Mouse (Mus musculus) heart, embryonic 12.5 days (tissue): ENCODE measurements at regions not wholly inside any gene's neighbourhood (a gene's known extent, or its start where the extent isn't known, plus 50 kb on each side); places are given as distances from the start of the nearest gene placed in this dataset.

Source experiments
- ATAC-seq: fragments of 200-750 bp; cut with Nextera tagmentation; 2 replicates; pipeline ENCODE4 v1.8.0; 2017; ENCODE audit warnings: moderate TSS enrichment, moderate library complexity; ENCODE audit not compliant: insufficient number of reproducible peaks, low FRiP score
- H3K27ac ChIP-seq: fragments of 300-500 bp; sonication (generic); 2 replicates; pipeline ENCODE4 v1.5.1; 2016; ENCODE audit warnings: mild to moderate bottlenecking, moderate library complexity; ENCODE audit not compliant: poor library complexity, severe bottlenecking
- H3K27me3 ChIP-seq: fragments of 300-500 bp; sonication (generic); replicated peaks from 2 replicates; pipeline ENCODE4 v1.6.1; 2016; ENCODE audit warnings: mild to moderate bottlenecking, moderate library complexity
- H3K36me3 ChIP-seq: fragments of 300-500 bp; sonication (generic); 2 replicates; pipeline ENCODE4 v1.6.1; 2016; ENCODE audit warnings: mild to moderate bottlenecking, moderate library complexity
- H3K4me1 ChIP-seq: fragments of 300-500 bp; sonication (generic); replicated peaks from 2 replicates; pipeline ENCODE4 v1.6.1; 2016; ENCODE audit warnings: mild to moderate bottlenecking
- H3K4me2 ChIP-seq: fragments of 300-500 bp; sonication (generic); 2 replicates; pipeline ENCODE4 v1.6.1; 2016; ENCODE audit warnings: mild to moderate bottlenecking, moderate library complexity
- H3K4me3 ChIP-seq: fragments of 300-500 bp; sonication (generic); 2 replicates; pipeline ENCODE4 v1.5.1; 2016; ENCODE audit warnings: mild to moderate bottlenecking
- H3K9ac ChIP-seq: fragments of 300-500 bp; sonication (generic); 2 replicates; pipeline ENCODE4 v1.6.1; 2016; ENCODE audit warnings: mild to moderate bottlenecking, moderate library complexity
- H3K9me3 ChIP-seq: fragments of 300-500 bp; sonication (generic); replicated peaks from 2 replicates; pipeline ENCODE4 v1.6.1; 2016; ENCODE audit warnings: mild to moderate bottlenecking, moderate library complexity
- WGBS: fragments of 180-500 bp; shearing (Covaris S2); methylation state at CpG from one replicate; pipeline ENCODE4 v1.1.7; 2016; 5-methylcytosine and 5-hydroxymethylcytosine counted together

GRCm38 (mm10) chr17:87531411-87532157 lies 84.8 kb upstream of the Calm2 start:
- peak overlapping the region; percentile 79 for H3K27ac ChIP-seq
- peaks cover 30% of the 10 kb centered on the region for H3K4me1 ChIP-seq
- peak overlapping the region; percentile 47 for H3K4me3 ChIP-seq
- no peaks in the 10 kb centered on the region for H3K9me3 ChIP-seq
- H3K36me3 ChIP-seq = no peaks in the 10 kb centered on the region
- no peaks in the 10 kb centered on the region for H3K27me3 ChIP-seq
- peak overlapping the region; percentile 71 for H3K4me2 ChIP-seq
- WGBS = under 1% methylated on average over 21 of the region's 21 CpGs
- ATAC-seq = peak; percentile 57; the same call in 1 of the 2 replicates
- H3K9ac ChIP-seq = peak overlapping the region; percentile 32

GRCm38 (mm10) chr17:87532158-87532545 lies 85.4 kb upstream of the Calm2 start:
- Histone ChIP-seq H3K9ac (peak overlapping the region; percentile 29), H3K36me3 (no peaks in the 10 kb centered on the region), H3K4me3 (peak overlapping the region; percentile 47), H3K4me2 (peak overlapping the region; percentile 71), H3K9me3 (no peaks in the 10 kb centered on the region), H3K4me1 (peaks cover 30% of the 10 kb centered on the region), H3K27ac (peak overlapping the region; percentile 79), H3K27me3 (no peaks in the 10 kb centered on the region)
- WGBS = 3% methylated on average over 9 of the region's 9 CpGs
- no peak for ATAC-seq

- H3K4me1 ChIP-seq = peaks cover 30% of the 10 kb centered on the region
- peak overlapping the region; percentile 71 for H3K4me2 ChIP-seq
- H3K36me3 ChIP-seq = no peaks in the 10 kb centered on the region
- H3K27me3 ChIP-seq = no peaks in the 10 kb centered on the region
- H3K9me3 ChIP-seq = no peaks in the 10 kb centered on the region
- peak overlapping the region; percentile 47 for H3K4me3 ChIP-seq
- peak overlapping the region; percentile 29; the same call in 1 of the 2 replicates for H3K9ac ChIP-seq
- no peak for ATAC-seq
- no peak overlapping the region for H3K27ac ChIP-seq
- WGBS = 23% methylated on average over 6 of the region's 6 CpGs
Observed at GRCm38 (mm10) chr17:87532762-87533161, 86.0 kb upstream of the Calm2 start.

- Histone ChIP-seq H3K36me3 (no peaks in the 10 kb centered on the region), H3K4me1 (peaks cover 4% of the 10 kb centered on the region; the same call in 1 of the 2 replicates), H3K9ac (no peak overlapping the region), H3K9me3 (no peaks in the 10 kb centered on the region), H3K4me2 (no peak overlapping the region), H3K27ac (no peak overlapping the region), H3K4me3 (no peak overlapping the region), H3K27me3 (no peaks in the 10 kb centered on the region)
- WGBS = 59% methylated on average over 6 of the region's 6 CpGs
- ATAC-seq = no peak
Observed at GRCm38 (mm10) chr17:87549568-87549967, 86.2 kb upstream of the Epcam start.

- no peak overlapping the region for H3K27ac ChIP-seq
- ATAC-seq = no peak
- 61% methylated on average over 13 of the region's 13 CpGs for WGBS
- no peak overlapping the region for H3K9ac ChIP-seq
- H3K27me3 ChIP-seq = no peaks in the 10 kb centered on the region
- H3K4me3 ChIP-seq = no peak overlapping the region
- H3K9me3 ChIP-seq = no peaks in the 10 kb centered on the region
- H3K4me1 ChIP-seq = peaks cover 4% of the 10 kb centered on the region; the same call in 1 of the 2 replicates
- H3K4me2 ChIP-seq = no peak overlapping the region
- no peaks in the 10 kb centered on the region for H3K36me3 ChIP-seq
Observed at GRCm38 (mm10) chr17:87550518-87551164, 85.1 kb upstream of the Epcam start.

- no peak for ATAC-seq
Observed at GRCm38 (mm10) chr17:87554561-87554960, 81.2 kb upstream of the Epcam start.

GRCm38 (mm10) chr17:87558419-87558818 lies 77.4 kb upstream of the Epcam start:
- Histone ChIP-seq H3K36me3 (no peaks in the 10 kb centered on the region), H3K27ac (no peak overlapping the region), H3K4me1 (no peaks in the 10 kb centered on the region), H3K9me3 (no peaks in the 10 kb centered on the region), H3K9ac (no peak overlapping the region), H3K27me3 (no peaks in the 10 kb centered on the region), H3K4me2 (no peak overlapping the region), H3K4me3 (no peak overlapping the region)
- WGBS = 52% methylated on average over 2 of the region's 2 CpGs
- ATAC-seq = no peak

More at GRCm38 (mm10) chr17:87554561-87554960, 81.2 kb upstream of the Epcam start:
- H3K4me1 ChIP-seq = peaks cover 4% of the 10 kb centered on the region; the same call in 1 of the 2 replicates
- H3K4me2 ChIP-seq = no peak overlapping the region
- H3K9ac ChIP-seq = no peak overlapping the region
- 58% methylated on average over 2 of the region's 2 CpGs for WGBS
- no peaks in the 10 kb centered on the region for H3K36me3 ChIP-seq
- no peak overlapping the region for H3K4me3 ChIP-seq
- H3K9me3 ChIP-seq = no peaks in the 10 kb centered on the region
- no peak overlapping the region for H3K27ac ChIP-seq
- no peaks in the 10 kb centered on the region for H3K27me3 ChIP-seq

- WGBS = 86% methylated on average over 10 of the region's 10 CpGs
- no peaks in the 10 kb centered on the region for H3K9me3 ChIP-seq
- H3K27ac ChIP-seq = no peak overlapping the region
- H3K4me2 ChIP-seq = no peak overlapping the region
- H3K4me1 ChIP-seq = no peaks in the 10 kb centered on the region
- H3K27me3 ChIP-seq = no peaks in the 10 kb centered on the region
- no peak overlapping the region for H3K4me3 ChIP-seq
- no peak overlapping the region for H3K9ac ChIP-seq
- ATAC-seq = no peak
- no peaks in the 10 kb centered on the region for H3K36me3 ChIP-seq
Observed at GRCm38 (mm10) chr17:87559641-87560040, 76.1 kb upstream of the Epcam start.

- no peaks in the 10 kb centered on the region for H3K36me3 ChIP-seq
- no peaks in the 10 kb centered on the region for H3K9me3 ChIP-seq
- no peak overlapping the region for H3K27ac ChIP-seq
- WGBS = 84% methylated on average over 7 of the region's 7 CpGs
- no peak overlapping the region for H3K9ac ChIP-seq
- no peaks in the 10 kb centered on the region for H3K27me3 ChIP-seq
- ATAC-seq = no peak
- no peaks in the 10 kb centered on the region for H3K4me1 ChIP-seq
- no peak overlapping the region for H3K4me2 ChIP-seq
- H3K4me3 ChIP-seq = no peak overlapping the region
Observed at GRCm38 (mm10) chr17:87560923-87561322, 74.9 kb upstream of the Epcam start.

- H3K4me3 ChIP-seq = no peak overlapping the region
- H3K27ac ChIP-seq = no peak overlapping the region
- WGBS = 77% methylated on average over 5 of the region's 5 CpGs
- H3K4me2 ChIP-seq = no peak overlapping the region
- H3K4me1 ChIP-seq = peaks cover 5% of the 10 kb centered on the region; the same call in 1 of the 2 replicates
- no peaks in the 10 kb centered on the region for H3K36me3 ChIP-seq
- no peaks in the 10 kb centered on the region for H3K9me3 ChIP-seq
- no peaks in the 10 kb centered on the region; the same call in 1 of the 2 replicates for H3K27me3 ChIP-seq
- no peak overlapping the region for H3K9ac ChIP-seq
- ATAC-seq = no peak
Observed at GRCm38 (mm10) chr17:87563375-87563774, 72.4 kb upstream of the Epcam start.

- ATAC-seq = no peak
- WGBS = 78% methylated on average over 4 of the region's 4 CpGs
Observed at GRCm38 (mm10) chr17:87565631-87566030, 70.1 kb upstream of the Epcam start.

More at GRCm38 (mm10) chr17:87565631-87566030, 70.1 kb upstream of the Epcam start:
- H3K9me3 ChIP-seq = no peaks in the 10 kb centered on the region
- no peak overlapping the region for H3K9ac ChIP-seq
- no peak overlapping the region for H3K27ac ChIP-seq
- peaks cover 5% of the 10 kb centered on the region; the same call in 1 of the 2 replicates for H3K4me1 ChIP-seq
- no peak overlapping the region for H3K4me2 ChIP-seq
- H3K4me3 ChIP-seq = no peak overlapping the region
- H3K27me3 ChIP-seq = peaks cover 4% of the 10 kb centered on the region
- no peaks in the 10 kb centered on the region for H3K36me3 ChIP-seq
